Mouse (Mus musculus) forebrain, embryonic 14.5 days (tissue): ENCODE measurements around the gene Cela3b. TPM values are rescaled to one million over a fixed set of nuclear protein-coding genes. Genes with fewer than 3 reads are reported as not detected.
"Not testable (repeated sequence)": the region's sequence is repeated elsewhere in the genome, so short reads cannot be mapped to it uniquely, and the experiment has no call there.

Experiments
- ATAC-seq: fragments of 200-750 bp; cut with Nextera tagmentation; 2 replicates; pipeline ENCODE4 v1.8.0; 2017; ENCODE audit warnings: mild to moderate bottlenecking, moderate library complexity
- DNase-seq: peaks from one replicate; pipeline ENCODE4 v3.0.0-alpha.2; 2015; ENCODE audit warnings: low spot score
- H3K27ac ChIP-seq: fragments of 300-500 bp; sonication (generic); 2 replicates; pipeline ENCODE4 v1.5.1; 2014; ENCODE audit warnings: low read depth, mild to moderate bottlenecking, control low read depth, low read length, moderate library complexity
- H3K27me3 ChIP-seq: fragments of 300-500 bp; sonication (generic); replicated peaks from 2 replicates; pipeline ENCODE4 v1.6.1; 2014; ENCODE audit warnings: low read length, control low read depth, mixed read lengths; ENCODE audit not compliant: control insufficient read depth, insufficient read depth
- H3K36me3 ChIP-seq: fragments of 300-500 bp; sonication (generic); 2 replicates; pipeline ENCODE4 v1.6.1; 2014; ENCODE audit warnings: low read length, control low read depth; ENCODE audit not compliant: control insufficient read depth, insufficient read depth
- H3K4me1 ChIP-seq: fragments of 300-500 bp; sonication (generic); 2 replicates; pipeline ENCODE4 v1.6.1; 2014; ENCODE audit warnings: antibody characterized with exemption, low read length, control low read depth; ENCODE audit not compliant: control insufficient read depth, insufficient read depth
- H3K4me2 ChIP-seq: fragments of 300-500 bp; sonication (generic); 2 replicates; pipeline ENCODE4 v1.6.1; 2014; ENCODE audit warnings: mild to moderate bottlenecking, control low read depth, low read length
- H3K4me3 ChIP-seq: fragments of 300-500 bp; sonication (generic); 2 replicates; pipeline ENCODE4 v1.5.1; 2014; ENCODE audit warnings: low read depth, low read length, control low read depth
- H3K9ac ChIP-seq: fragments of 300-500 bp; sonication (generic); 2 replicates; pipeline ENCODE4 v1.6.1; 2014; ENCODE audit warnings: mild to moderate bottlenecking, low read length, control low read depth, moderate library complexity
- H3K9me3 ChIP-seq: fragments of 300-500 bp; sonication (generic); replicated peaks from 2 replicates; pipeline ENCODE4 v1.6.1; 2016; ENCODE audit warnings: low read length, control low read depth, mixed read lengths; ENCODE audit not compliant: control insufficient read depth
- WGBS: fragments of 180-500 bp; shearing (Covaris S2); extraction: QIAGEN DNeasy Blood & Tissue Kit; methylation state at CpG from one replicate; pipeline ENCODE4 v1.1.7; 2014; 5-methylcytosine and 5-hydroxymethylcytosine counted together
- polyA plus RNA-seq: library from polyadenylated mRNA; unstranded; fragments of >200 nt; fragmentation: Nextera tagmentation; extraction: Ambion mirVana; gene quantifications from 2 replicates; pipeline ENCODE4 v1.2.1, GENCODE M21; 2014

Cela3b gene
- polyA plus RNA-seq, 1 experiment from 2014 or later: not detected

- 85% methylated on average over 7 of the region's 7 CpGs for WGBS
- not testable (repeated sequence) for H3K9me3 ChIP-seq, ATAC-seq, DNase-seq, H3K36me3 ChIP-seq, H3K4me3 ChIP-seq, H3K27ac ChIP-seq, H3K9ac ChIP-seq, H3K4me1 ChIP-seq, H3K27me3 ChIP-seq, H3K4me2 ChIP-seq
Measured at GRCm38 (mm10) chr4:137412185-137412709, 18.1 kb downstream of the Cela3b start.

GRCm38 (mm10) chr4:137409691-137410090 lies 20.6 kb downstream of the Cela3b start, which contains the start of gene Cela3a:
Cela3a (minus strand) TSS chr4:137409791.
- Histone ChIP-seq H3K9ac (no peak within 1 kb of the TSS), H3K4me1 (no peaks in the 10 kb centered on the region), H3K4me2 (no peak within 1 kb of the TSS), H3K9me3 (no peaks in the 10 kb centered on the region), H3K27ac (no peak within 1 kb of the TSS), H3K27me3 (no peaks in the 10 kb centered on the region), H3K4me3 (no peak within 1 kb of the TSS), H3K36me3 (no peaks in the 10 kb centered on the region)
- ATAC-seq (no peak), DNase-seq (no peak)
- 95% methylated on average over 5 of the region's 5 CpGs for WGBS

GRCm38 (mm10) chr4:137405571-137405970 lies 24.8 kb downstream of the Cela3b start:
- 89% methylated on average over 3 of the region's 3 CpGs for WGBS
- ATAC-seq (no peak), DNase-seq (no peak)

GRCm38 (mm10) chr4:137396641-137397525 lies 33.5 kb downstream of the Cela3b start:
- Histone ChIP-seq H3K36me3 (no peaks in the 10 kb centered on the region), H3K4me1 (no peaks in the 10 kb centered on the region), H3K9me3 (no peaks in the 10 kb centered on the region), H3K27me3 (no peaks in the 10 kb centered on the region), H3K4me3 (no peak overlapping the region), H3K4me2 (no peak overlapping the region), H3K27ac (no peak overlapping the region), H3K9ac (no peak overlapping the region)
- DNase-seq (no peak), ATAC-seq (no peak)
- WGBS: 84% methylated on average over 15 of the region's 15 CpGs

More at GRCm38 (mm10) chr4:137405571-137405970, 24.8 kb downstream of the Cela3b start:
- H3K4me3 ChIP-seq: no peak overlapping the region
- H3K4me2 ChIP-seq: no peak overlapping the region
- no peaks in the 10 kb centered on the region for H3K9me3 ChIP-seq
- no peak overlapping the region for H3K9ac ChIP-seq
- no peaks in the 10 kb centered on the region for H3K36me3 ChIP-seq
- H3K4me1 ChIP-seq: no peaks in the 10 kb centered on the region
- no peak overlapping the region for H3K27ac ChIP-seq
- no peaks in the 10 kb centered on the region for H3K27me3 ChIP-seq

- Histone ChIP-seq H3K9ac (no peak overlapping the region), H3K4me3 (no peak overlapping the region), H3K27ac (no peak overlapping the region), H3K4me1 (peaks cover 3% of the 10 kb centered on the region), H3K36me3 (no peaks in the 10 kb centered on the region), H3K27me3 (no peaks in the 10 kb centered on the region), H3K4me2 (no peak overlapping the region), H3K9me3 (no peaks in the 10 kb centered on the region)
- DNase-seq (no peak), ATAC-seq (no peak)
- WGBS: 76% methylated on average over 9 of the region's 9 CpGs
Measured at GRCm38 (mm10) chr4:137393378-137394135, 36.8 kb downstream of the Cela3b start.

- Histone ChIP-seq H3K9ac (no peak overlapping the region), H3K27me3 (no peaks in the 10 kb centered on the region), H3K4me3 (no peak overlapping the region), H3K4me1 (peaks cover 3% of the 10 kb centered on the region), H3K4me2 (no peak overlapping the region), H3K9me3 (no peaks in the 10 kb centered on the region), H3K27ac (no peak overlapping the region), H3K36me3 (no peaks in the 10 kb centered on the region)
- DNase-seq (no peak), ATAC-seq (no peak)
- WGBS: 89% methylated on average over 9 of the region's 9 CpGs
Measured at GRCm38 (mm10) chr4:137392874-137393273, 37.5 kb downstream of the Cela3b start.

- Histone ChIP-seq H3K4me1 (peaks cover 8% of the 10 kb centered on the region), H3K27me3 (no peaks in the 10 kb centered on the region), H3K9me3 (no peaks in the 10 kb centered on the region), H3K4me3 (no peak overlapping the region), H3K4me2 (no peak overlapping the region), H3K9ac (no peak overlapping the region), H3K27ac (no peak overlapping the region), H3K36me3 (no peaks in the 10 kb centered on the region)
- DNase-seq (no peak), ATAC-seq (no peak)
- 83% methylated on average over 3 of the region's 3 CpGs for WGBS
Measured at GRCm38 (mm10) chr4:137391287-137391686, 39.1 kb downstream of the Cela3b start.

GRCm38 (mm10) chr4:137390196-137390595 lies 40.1 kb downstream of the Cela3b start:
- Histone ChIP-seq H3K27me3 (no peaks in the 10 kb centered on the region), H3K36me3 (no peaks in the 10 kb centered on the region), H3K9ac (no peak overlapping the region), H3K27ac (no peak overlapping the region), H3K9me3 (no peaks in the 10 kb centered on the region), H3K4me3 (no peak overlapping the region), H3K4me1 (peaks cover 8% of the 10 kb centered on the region), H3K4me2 (no peak overlapping the region)
- no peak for ATAC-seq
- 90% methylated on average over 4 of the region's 4 CpGs for whole genome bisulfite sequencing
- DNase-seq: no peak
